Mouse (Mus musculus) 416B (cell line): ENCODE data around the gene Ralbp1.
A peak's percentile ranks its signal among the peaks of the same experiment; 100 is the strongest.

Experiments
- DNase-seq: peaks from one replicate; pipeline ENCODE4 v3.0.0; 2011; ENCODE audit warnings: low read depth

Gene Ralbp1

GRCm38 (mm10) chr17:65847694-65848449 lies 37.7 kb downstream of the Ralbp1 start:
- no peak for DNase-seq

DNA sequence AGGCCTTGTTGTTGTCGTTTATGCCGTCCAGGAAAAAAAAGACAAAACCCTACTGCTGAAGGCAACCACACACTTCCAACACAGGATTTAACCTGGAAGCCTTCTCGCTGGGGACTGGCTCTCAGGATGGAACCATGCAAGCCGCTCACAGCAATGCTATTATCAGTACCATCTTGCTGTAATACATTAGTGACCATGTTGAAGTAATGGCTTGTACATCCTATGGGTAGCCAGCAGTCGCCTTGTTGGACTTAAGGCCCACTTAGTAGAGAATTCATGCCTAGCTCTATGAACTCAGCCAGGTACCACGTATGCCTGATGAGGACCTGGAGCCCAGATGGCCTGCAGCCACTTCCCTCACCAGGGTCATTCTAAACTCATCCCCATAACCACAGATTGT lies 40.2 kb downstream of the Ralbp1 start:
- no peak for DNase-seq

DNA sequence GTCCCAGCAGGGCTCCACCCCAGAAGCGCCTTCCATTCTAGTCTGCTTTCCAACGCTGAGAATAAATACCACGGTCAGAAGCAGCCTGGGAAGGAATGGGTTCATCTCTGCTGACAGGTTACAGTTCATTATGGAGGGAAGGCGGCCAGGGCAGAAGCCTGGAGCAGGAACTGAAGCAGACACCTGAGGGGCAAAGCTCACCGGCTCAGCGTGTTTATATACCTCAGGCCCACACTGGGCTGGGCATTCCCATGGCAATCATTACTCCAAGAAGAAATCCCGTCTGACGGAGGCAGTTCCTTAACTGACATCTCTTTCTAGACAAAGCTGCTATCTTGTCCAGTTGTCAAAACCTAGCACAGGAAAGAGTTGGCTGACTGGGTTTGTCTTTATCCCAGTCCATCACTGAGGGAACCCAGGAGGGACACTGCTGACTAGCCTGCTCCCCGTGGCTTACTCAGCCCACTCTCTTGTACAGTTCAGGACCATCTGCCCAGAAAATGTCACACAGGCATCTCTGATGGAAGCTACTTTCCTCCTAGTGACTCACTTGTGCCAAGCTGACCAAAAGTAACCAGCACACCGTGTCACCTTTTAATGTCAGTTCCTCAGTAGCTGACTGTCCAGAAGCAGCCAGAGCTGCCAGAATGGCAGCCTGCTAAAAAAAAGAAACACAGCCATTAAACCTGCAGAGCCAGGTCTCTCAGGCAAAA lies 42.8 kb downstream of the Ralbp1 start:
- no peak for DNase-seq

- no peak for DNase-seq
Measured at GRCm38 (mm10) chr17:65839541-65840256, 45.9 kb downstream of the Ralbp1 start.

- DNase-seq: no peak
Measured at GRCm38 (mm10) chr17:65836746-65837145, 48.9 kb downstream of the Ralbp1 start.

DNA sequence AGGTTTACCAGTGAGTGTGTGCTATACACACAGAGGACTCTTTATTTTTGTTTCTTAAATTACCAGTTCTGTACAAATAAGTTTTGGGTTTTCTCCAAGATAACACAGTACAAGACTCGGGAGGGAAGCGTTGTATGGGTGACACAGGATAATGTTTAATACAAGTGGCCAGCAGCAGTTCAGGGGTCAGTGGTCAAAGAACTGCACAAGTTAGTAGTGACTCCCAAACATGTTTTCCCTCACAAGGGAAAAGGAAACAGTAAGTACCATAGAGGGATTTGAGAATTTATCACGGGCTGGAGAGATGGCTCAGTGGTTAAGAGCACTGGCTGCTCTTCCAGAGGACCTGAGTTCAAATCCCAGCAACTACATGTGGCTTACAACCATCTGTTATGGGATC lies 51.7 kb downstream of the Ralbp1 start:
- no peak for DNase-seq

- DNase-seq: peak; percentile 47
Measured at GRCm38 (mm10) chr17:65830216-65830863, 55.3 kb downstream of the Ralbp1 start.

- DNase-seq: no peak
Measured at GRCm38 (mm10) chr17:65828951-65829350, 56.6 kb downstream of the Ralbp1 start.

GRCm38 (mm10) chr17:65827904-65828303 lies 57.7 kb downstream of the Ralbp1 start:
- no peak for DNase-seq

GRCm38 (mm10) chr17:65827119-65827840 lies 58.3 kb downstream of the Ralbp1 start:
- no peak for DNase-seq

GRCm38 (mm10) chr17:65826257-65826656 lies 59.3 kb downstream of the Ralbp1 start:
- peak; percentile 21 for DNase-seq

DNA sequence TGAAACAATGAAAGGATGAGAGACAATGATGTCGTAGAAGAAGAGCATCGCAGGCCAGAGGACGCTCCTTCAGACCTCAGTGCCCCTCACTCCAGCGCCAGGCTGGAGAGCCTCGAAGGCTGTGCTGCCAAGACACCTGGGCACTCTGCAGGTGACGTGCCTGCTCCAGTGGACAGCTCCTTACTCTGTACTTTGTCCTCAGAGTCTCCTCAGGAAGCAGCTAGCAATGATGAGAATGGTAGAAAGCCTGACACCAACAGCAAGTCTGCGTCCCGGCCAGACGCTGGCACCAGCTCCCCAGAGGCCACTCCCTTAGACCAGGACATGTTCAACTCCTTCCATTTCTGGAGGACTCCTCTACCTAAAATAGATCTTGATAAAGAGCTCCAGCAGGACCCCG lies 61.4 kb downstream of the Ralbp1 start:
- no peak for DNase-seq

GRCm38 (mm10) chr17:65822423-65822822 lies 63.2 kb downstream of the Ralbp1 start:
- DNase-seq: no peak

- no peak for DNase-seq
Measured at GRCm38 (mm10) chr17:65820197-65820596, 65.4 kb downstream of the Ralbp1 start.

DNA sequence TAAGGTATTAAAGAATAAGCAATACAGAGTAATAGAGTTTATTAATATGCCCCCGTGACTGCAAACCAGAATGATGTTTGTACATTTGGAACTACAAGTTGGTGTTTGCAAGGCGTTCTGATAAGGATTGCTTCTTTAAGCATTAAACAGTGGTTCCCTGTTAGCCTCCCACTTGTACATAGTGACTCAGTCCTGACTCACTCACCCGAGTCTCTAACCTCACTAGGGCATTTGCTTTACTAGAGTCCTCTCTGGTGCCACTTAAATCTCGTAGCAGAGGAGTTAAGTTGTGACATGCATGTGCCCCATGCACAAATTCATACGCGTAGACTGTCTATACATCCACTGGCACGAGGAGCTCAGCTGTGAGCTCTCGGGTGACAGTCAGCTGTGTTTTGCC lies 71.8 kb downstream of the Ralbp1 start:
- peak; percentile 64 for DNase-seq

DNA sequence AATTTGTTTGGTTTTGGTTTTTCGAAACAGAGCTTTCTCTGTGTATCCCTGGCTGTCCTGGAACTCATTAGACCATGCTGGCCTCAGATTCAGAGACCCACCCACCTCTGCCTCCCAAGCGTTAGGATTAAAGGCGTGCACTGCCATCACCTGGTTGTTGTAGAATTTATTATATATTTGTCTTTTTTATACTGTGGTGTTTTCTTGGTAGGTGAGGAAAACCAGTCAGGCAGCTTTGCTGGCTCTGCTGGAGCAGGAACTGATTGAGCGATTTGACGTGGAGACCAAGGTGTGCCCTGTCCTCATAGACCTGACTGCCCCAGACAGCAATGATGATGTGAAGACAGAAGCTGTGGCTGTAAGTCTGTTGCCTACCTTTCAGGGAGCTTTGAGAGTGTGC lies 74.6 kb downstream of the Ralbp1 start:
- no peak for DNase-seq

DNA sequence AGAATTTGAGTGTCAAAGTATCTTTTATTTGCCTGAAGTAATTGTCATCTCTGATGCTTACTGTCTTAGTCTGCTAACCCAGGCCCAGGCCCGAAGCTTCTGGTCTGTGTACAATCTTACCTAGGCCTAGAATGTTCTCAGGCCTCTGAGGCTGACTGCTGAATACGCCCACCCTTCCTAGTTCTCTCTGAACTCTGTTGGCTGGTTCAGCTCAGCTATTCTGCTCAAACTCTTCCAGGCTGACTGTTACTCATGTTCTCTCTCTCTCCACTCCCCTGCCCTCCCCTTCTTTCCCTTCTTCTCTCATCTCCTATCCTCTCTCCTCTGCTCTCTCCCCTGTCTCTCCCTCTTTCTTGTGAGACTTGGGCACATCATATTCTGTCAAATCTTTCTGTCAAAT lies 79.2 kb downstream of the Ralbp1 start:
- DNase-seq: no peak

DNA sequence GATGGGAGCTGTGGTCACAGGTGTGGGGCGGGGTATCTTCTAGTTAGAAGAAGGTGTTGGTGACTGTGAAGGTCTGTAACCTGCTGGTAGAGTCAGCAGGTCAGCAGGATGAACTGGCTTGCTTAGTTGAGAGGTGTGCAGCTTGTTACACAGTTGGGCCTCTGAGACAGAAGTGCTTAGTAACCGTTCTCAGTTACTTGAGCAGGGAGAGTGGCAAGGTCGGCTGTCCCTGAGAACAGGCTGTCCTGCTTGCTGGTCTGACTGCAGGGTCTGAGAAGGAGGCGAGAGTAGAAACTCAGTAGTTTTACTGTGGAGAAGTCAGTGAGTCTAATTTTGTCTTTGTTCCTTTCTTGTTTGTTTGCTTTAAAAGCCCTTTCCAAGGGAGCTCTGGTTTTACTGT lies 79.6 kb downstream of the Ralbp1 start:
- no peak for DNase-seq

- DNase-seq: no peak
Measured at GRCm38 (mm10) chr17:65802026-65802425, 83.6 kb downstream of the Ralbp1 start.

DNA sequence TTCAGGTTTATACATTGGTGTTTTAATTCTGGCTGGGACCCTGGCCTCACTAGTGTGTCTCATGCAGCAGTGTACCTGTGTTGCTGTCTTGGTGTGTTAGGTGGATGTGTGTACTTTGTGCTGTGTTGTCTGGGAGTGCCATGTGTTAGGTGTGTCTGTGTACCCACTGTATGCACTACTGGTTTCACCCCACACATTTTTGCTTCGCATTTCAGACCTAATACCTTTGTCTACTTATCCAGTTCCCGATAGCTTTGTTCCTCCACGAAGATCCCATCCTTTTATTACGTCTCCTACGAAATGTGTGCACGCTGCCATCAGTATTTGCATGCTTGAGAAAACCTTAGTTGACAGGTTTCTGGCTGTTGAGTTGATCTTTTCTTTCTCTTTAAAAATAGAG lies 85.1 kb downstream of the Ralbp1 start:
- no peak for DNase-seq

- no peak for DNase-seq
Measured at GRCm38 (mm10) chr17:65799353-65799752, 86.2 kb downstream of the Ralbp1 start.

DNA sequence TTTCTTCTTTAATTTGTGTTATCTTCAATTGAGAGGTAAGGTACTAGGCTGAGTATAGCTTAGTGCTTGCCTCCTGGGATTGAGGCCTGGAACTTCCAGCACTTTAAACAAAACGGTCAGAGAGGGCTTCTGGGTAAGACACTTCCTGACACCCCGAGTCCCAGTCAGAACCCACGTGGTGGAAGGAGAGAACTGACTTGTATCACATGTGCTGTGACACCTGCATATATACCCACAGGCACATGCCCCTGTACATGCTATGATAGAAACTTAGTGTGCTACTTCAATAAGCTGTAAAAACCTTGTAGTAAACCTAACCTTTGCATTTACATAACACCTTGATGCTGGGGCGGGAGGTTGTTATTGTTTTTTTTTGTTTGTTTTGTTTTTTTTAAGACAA lies 87.2 kb downstream of the Ralbp1 start:
- DNase-seq: no peak
